Mouse (Mus musculus): Measurements from ENCODE around the gene Nfix. TPM values are rescaled to one million over a fixed set of nuclear protein-coding genes. Genes with fewer than 3 reads are reported as not detected.

The Nfix gene
- total and polyA plus RNA-seq, 2 experiments from 2014 or later: 92.5 to 123 TPM

- WGBS: 40% methylated on average over 6 of the region's 6 CpGs
- Histone ChIP-seq H3K9ac (replicated peaks; ENCODE audit: low read length) (peak overlapping the region; percentile 97), H3K27me3 (ENCODE audit: insufficient read depth, low read length) (peaks cover 5% of the 10 kb centered on the region; the same call in 1 of the 2 replicates), H3K9me3 (ENCODE audit: low read length) (no peaks in the 10 kb centered on the region), H3K36me3 (ENCODE audit: insufficient read depth, low read length) (no peaks in the 10 kb centered on the region), H3K4me3 (ENCODE audit: low read length) (peak overlapping the region; percentile 83), H3K4me1 (ENCODE audit: insufficient read depth, low read length) (peaks cover 12% of the 10 kb centered on the region), H3K27ac (peak overlapping the region; percentile 93), H3K4me2 (ENCODE audit: low read depth, low read length) (peak overlapping the region; percentile 80)
- no peak for TF ChIP-seq CTCF (IDR thresholded peaks at IDR 0.05; ENCODE audit: low read depth)
- peak; percentile 66 for DNase-seq (ENCODE audit: low spot score)
- ATAC-seq: no peak
Observed at GRCm38 (mm10) chr8:84797971-84798370, 2.2 kb downstream of the Nfix start.

- no peaks in the 10 kb centered on the region for H3K36me3 ChIP-seq (ENCODE audit: insufficient read depth, low read length)
- ATAC-seq (no peak), DNase-seq (ENCODE audit: low spot score) (no peak)
- 62% methylated on average over 15 of the region's 15 CpGs for WGBS
- H3K27me3 ChIP-seq (ENCODE audit: insufficient read depth, low read length): peaks cover 5% of the 10 kb centered on the region; the same call in 1 of the 2 replicates
- peak overlapping the region; percentile 83; the same call in 1 of the 2 replicates for H3K4me3 ChIP-seq (ENCODE audit: low read length)
- H3K9ac ChIP-seq (replicated peaks; ENCODE audit: low read length): peak overlapping the region; percentile 97; the same call in 1 of the 2 replicates
- H3K9me3 ChIP-seq (ENCODE audit: low read length): no peaks in the 10 kb centered on the region
- H3K4me2 ChIP-seq (ENCODE audit: low read depth, low read length): peak overlapping the region; percentile 80
- H3K27ac ChIP-seq: peak overlapping the region; percentile 93
- H3K4me1 ChIP-seq (ENCODE audit: insufficient read depth, low read length): peaks cover 12% of the 10 kb centered on the region
- TF ChIP-seq CTCF (IDR thresholded peaks at IDR 0.05; ENCODE audit: low read depth): no peak
Observed at GRCm38 (mm10) chr8:84797256-84797797, 2.8 kb downstream of the Nfix start.

DNA sequence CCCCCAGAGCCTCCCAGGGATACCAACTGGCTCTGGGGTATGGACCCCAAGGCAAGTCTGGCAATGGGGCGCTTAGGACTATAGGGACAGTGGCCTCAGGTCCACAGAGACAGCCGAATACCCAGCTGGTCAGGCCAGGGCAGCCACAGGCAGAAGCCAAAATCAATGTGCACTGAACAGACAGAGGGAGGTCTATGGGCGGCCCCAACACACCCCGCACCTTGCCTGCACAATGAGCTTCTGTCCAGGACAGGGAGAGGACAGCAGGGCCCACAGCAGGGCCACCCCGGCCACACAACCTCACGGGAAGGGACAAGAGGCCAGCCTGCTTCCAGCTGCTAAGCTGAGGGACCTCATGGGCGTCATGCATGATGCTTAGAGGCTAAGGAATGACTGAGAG is 5.7 kb downstream of the Nfix start:
- DNase-seq (ENCODE audit: low spot score): peak; percentile 53
- peaks cover 5% of the 10 kb centered on the region; the same call in 1 of the 2 replicates for H3K27me3 ChIP-seq (ENCODE audit: insufficient read depth, low read length)
- H3K4me1 ChIP-seq (ENCODE audit: insufficient read depth, low read length): peaks cover 22% of the 10 kb centered on the region

DNA sequence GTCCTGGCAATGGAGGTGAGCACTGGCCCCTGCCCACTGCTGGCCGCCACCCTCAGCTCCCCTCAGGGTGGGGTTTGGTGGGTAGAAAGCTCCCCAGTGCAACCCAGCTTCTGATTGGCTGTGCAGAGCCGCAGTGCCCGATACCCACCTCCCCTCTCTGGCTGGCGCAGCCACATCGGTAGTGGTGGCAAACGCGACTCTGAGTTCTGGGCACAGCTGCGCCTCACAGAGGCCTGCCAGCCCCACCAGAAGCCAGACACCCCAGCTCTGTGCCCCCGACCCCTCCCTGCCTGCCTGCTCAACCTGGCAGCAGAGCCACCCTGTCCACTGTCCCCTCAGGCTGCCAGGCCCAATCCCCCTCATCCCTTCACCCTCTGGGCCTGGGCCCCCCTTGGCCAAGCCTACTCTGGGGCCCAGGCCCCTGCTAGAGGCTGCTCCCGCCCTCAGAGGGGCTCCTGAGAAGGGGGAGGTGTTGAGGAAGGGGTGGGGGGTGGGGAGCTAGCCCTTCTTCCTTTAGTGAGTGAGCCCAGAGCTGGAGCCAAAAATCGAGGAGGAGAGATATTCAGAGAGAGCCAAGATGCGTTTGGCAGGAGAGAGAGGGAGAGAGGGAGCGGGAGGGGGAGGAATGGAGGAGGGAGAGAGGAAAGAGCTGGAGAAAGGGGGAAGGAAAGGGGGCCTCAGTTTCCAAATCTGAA is 6.2 kb downstream of the Nfix start:
- Histone ChIP-seq H3K4me2 (ENCODE audit: low read depth, low read length) (peak overlapping the region; percentile 44), H3K9me3 (ENCODE audit: low read length) (no peaks in the 10 kb centered on the region), H3K4me3 (ENCODE audit: low read length) (no peak overlapping the region), H3K27me3 (ENCODE audit: insufficient read depth, low read length) (peaks cover 5% of the 10 kb centered on the region; the same call in 1 of the 2 replicates), H3K9ac (replicated peaks; ENCODE audit: low read length) (peak overlapping the region; percentile 35), H3K4me1 (ENCODE audit: insufficient read depth, low read length) (peaks cover 25% of the 10 kb centered on the region), H3K36me3 (ENCODE audit: insufficient read depth, low read length) (no peaks in the 10 kb centered on the region), H3K27ac (peak overlapping the region; percentile 93)
- 35% methylated on average over 13 of the region's 13 CpGs for WGBS
- peak; percentile 92 for ATAC-seq
- peak; percentile 22; the same call in 1 of the 2 replicates for TF ChIP-seq CTCF (IDR thresholded peaks at IDR 0.05; ENCODE audit: low read depth)
- DNase-seq (ENCODE audit: low spot score): peak; percentile 91

More for the DNA sequence above, 5.7 kb downstream of the Nfix start:
- no peak for TF ChIP-seq CTCF (IDR thresholded peaks at IDR 0.05; ENCODE audit: low read depth)
- Histone ChIP-seq H3K27ac (peak overlapping the region; percentile 93), H3K9ac (replicated peaks; ENCODE audit: low read length) (peak overlapping the region; percentile 30), H3K4me3 (ENCODE audit: low read length) (no peak overlapping the region), H3K36me3 (ENCODE audit: insufficient read depth, low read length) (no peaks in the 10 kb centered on the region), H3K4me2 (ENCODE audit: low read depth, low read length) (peak overlapping the region; percentile 44), H3K9me3 (ENCODE audit: low read length) (no peaks in the 10 kb centered on the region)
- peak; percentile 68 for ATAC-seq
- WGBS: 28% methylated on average over 7 of the region's 7 CpGs

DNA sequence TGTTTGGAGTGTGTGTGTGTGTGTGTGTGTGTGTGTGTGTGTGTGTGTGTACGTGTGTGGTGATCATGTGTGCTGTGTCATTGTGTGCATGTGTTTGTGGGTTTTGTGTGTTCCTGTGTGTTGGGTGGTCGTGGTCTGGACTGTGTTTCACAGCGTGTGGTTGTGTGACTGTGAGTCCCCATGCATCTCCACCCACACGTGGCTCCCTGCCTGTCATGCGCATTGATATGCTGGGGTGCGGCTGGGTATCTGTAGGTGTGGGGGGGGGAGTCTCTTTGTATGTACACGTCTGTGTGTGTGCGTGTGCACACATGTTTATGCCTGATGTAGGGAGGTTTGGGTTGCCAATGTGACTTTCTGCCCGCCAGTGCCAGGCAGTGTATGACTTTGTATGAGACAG is 7.0 kb downstream of the Nfix start:
- peaks cover 30% of the 10 kb centered on the region for H3K4me1 ChIP-seq (ENCODE audit: insufficient read depth, low read length)
- no peaks in the 10 kb centered on the region for H3K36me3 ChIP-seq (ENCODE audit: insufficient read depth, low read length)
- H3K4me3 ChIP-seq (ENCODE audit: low read length): no peak overlapping the region
- 68% methylated on average over 9 of the region's 9 CpGs for WGBS
- no peaks in the 10 kb centered on the region for H3K9me3 ChIP-seq (ENCODE audit: low read length)
- H3K4me2 ChIP-seq (ENCODE audit: low read depth, low read length): peak overlapping the region; percentile 44
- H3K27me3 ChIP-seq (ENCODE audit: insufficient read depth, low read length): peaks cover 5% of the 10 kb centered on the region
- peak overlapping the region; percentile 35; the same call in 1 of the 2 replicates for H3K9ac ChIP-seq (replicated peaks; ENCODE audit: low read length)
- H3K27ac ChIP-seq: peak overlapping the region; percentile 93
- TF ChIP-seq CTCF (IDR thresholded peaks at IDR 0.05; ENCODE audit: low read depth): no peak
- ATAC-seq: no peak
- DNase-seq (ENCODE audit: low spot score): no peak

- ATAC-seq: no peak
- peaks cover 5% of the 10 kb centered on the region; the same call in 1 of the 2 replicates for H3K27me3 ChIP-seq (ENCODE audit: insufficient read depth, low read length)
- WGBS: 73% methylated on average over 12 of the region's 12 CpGs
- no peaks in the 10 kb centered on the region for H3K36me3 ChIP-seq (ENCODE audit: insufficient read depth, low read length)
- H3K9ac ChIP-seq (replicated peaks; ENCODE audit: low read length): no peak overlapping the region
- TF ChIP-seq CTCF (IDR thresholded peaks at IDR 0.05; ENCODE audit: low read depth): no peak
- no peak for DNase-seq (ENCODE audit: low spot score)
- H3K4me3 ChIP-seq (ENCODE audit: low read length): no peak overlapping the region
- no peaks in the 10 kb centered on the region for H3K9me3 ChIP-seq (ENCODE audit: low read length)
- no peak overlapping the region for H3K4me2 ChIP-seq (ENCODE audit: low read depth, low read length)
- H3K27ac ChIP-seq: peak overlapping the region; percentile 93; the same call in 1 of the 2 replicates
- peaks cover 35% of the 10 kb centered on the region for H3K4me1 ChIP-seq (ENCODE audit: insufficient read depth, low read length)
Observed at GRCm38 (mm10) chr8:84792429-84792947, 7.7 kb downstream of the Nfix start.

Measured in hindbrain, postnatal 0 days (tissue).